Mouse (Mus musculus) kidney, adult 2 months (tissue): Measurements from ENCODE around the gene Mdh1.
"Not testable (repeated sequence)": the region's sequence is repeated elsewhere in the genome, so short reads cannot be mapped to it uniquely, and the experiment has no call there.

Source experiments
- CTCF ChIP-seq: fragments of 200-500 bp; conservative IDR thresholded peaks from 2 replicates; pipeline ENCODE4 v1.5.1; 2011; ENCODE audit warnings: low read depth, mild to moderate bottlenecking, control low read depth, low read length, moderate library complexity, mixed read lengths; ENCODE audit not compliant: insufficient read depth, insufficient read length
- POLR2A ChIP-seq: fragments of 200-500 bp; IDR thresholded peaks from one replicate; pipeline ENCODE4 v1.6.1; 2011; ENCODE audit warnings: low read depth, low read length, control low read depth

DNA sequence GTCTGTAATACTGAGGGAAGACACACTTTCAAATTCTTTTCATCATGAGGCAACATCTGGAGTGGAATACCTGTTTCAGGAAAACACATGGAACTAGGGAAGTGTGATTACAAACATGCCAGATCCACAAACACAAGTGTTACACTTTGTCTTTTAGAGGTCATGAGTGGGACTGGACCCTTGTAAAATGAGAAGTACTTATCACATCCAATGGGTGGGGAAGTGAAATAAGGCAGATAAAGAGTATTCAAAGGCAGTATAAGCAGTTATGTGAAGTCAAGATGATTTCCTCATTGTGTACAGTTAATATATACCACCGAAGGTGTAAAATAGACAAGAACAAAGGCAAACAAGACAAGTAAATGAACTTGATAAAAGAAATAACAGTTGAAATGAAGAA is 61.6 kb downstream of the Mdh1 start:
- TF ChIP-seq CTCF, POLR2A: not testable (repeated sequence)
